Mouse (Mus musculus) stomach, embryonic 15.5 days (tissue): ENCODE measurements around the gene Leng8. TPM values are rescaled to one million over a fixed set of nuclear protein-coding genes. Genes with fewer than 3 reads are reported as not detected.

Experiments
- polyA plus RNA-seq: library from polyadenylated mRNA; unstranded; fragments of >200 nt; fragmentation: Nextera tagmentation; extraction: Ambion mirVana; gene quantifications from 2 replicates; pipeline ENCODE4 v1.2.1, GENCODE M21; 2015

The Leng8 gene
- polyA plus RNA-seq, 1 experiment from 2014 or later, result 52.6 TPM

Other genes starting within 250 kb of the Leng8 start
- gene Gm14548, start 238.9 kb upstream of the Leng8 start, polyA plus RNA-seq, result 0.79 and 1.1 TPM in 2 replicates
- gene Lilra6, start 221.5 kb upstream of the Leng8 start, polyA plus RNA-seq, result 0.72 and 1.2 TPM in 2 replicates
- 2.1 and 2.2 TPM in 2 replicates for gene Lair1, start 73.8 kb upstream of the Leng8 start, polyA plus RNA-seq
- 12.7 and 15.1 TPM in 2 replicates for gene Ttyh1, start 17.6 kb upstream of the Leng8 start, polyA plus RNA-seq
- 4.6 and 4.8 TPM in 2 replicates for gene Leng9, start 13.3 kb downstream of the Leng8 start, polyA plus RNA-seq
- gene Cdc42ep5, start 27.8 kb downstream of the Leng8 start, polyA plus RNA-seq, result 67.0 and 73.0 TPM in 2 replicates
- gene Lilra5, start 100.7 kb downstream of the Leng8 start, polyA plus RNA-seq, result 0.08 and 0.15 TPM in 2 replicates
- gene Ncr1, start 200.7 kb downstream of the Leng8 start, polyA plus RNA-seq, result 0.12 TPM in 1 of 2 replicates, not detected in the other